Mouse (Mus musculus) G1E (cell line): ENCODE measurements around the gene Acaca. TPM values are rescaled to one million over a fixed set of nuclear protein-coding genes. Genes with fewer than 3 reads are reported as not detected.

Source experiments
- ATAC-seq: 2 replicates; pipeline ENCODE4 v1.8.0; 2016; ENCODE audit warnings: mild to moderate bottlenecking; ENCODE audit not compliant: insufficient number of reproducible peaks, poor library complexity, low FRiP score, severe bottlenecking; ENCODE audit errors: extremely low read depth
- DNase-seq: peaks from one replicate; pipeline ENCODE4 v3.0.0; 2012; ENCODE audit warnings: low spot score
- H3K27me3 ChIP-seq: 2 replicates; pipeline ENCODE4 v1.6.1; 2012; ENCODE audit warnings: mild to moderate bottlenecking, low read length, inconsistent platforms; ENCODE audit not compliant: insufficient read depth
- H3K36me3 ChIP-seq: replicated peaks from 2 replicates; pipeline ENCODE3; 2012; ENCODE audit warnings: mild to moderate bottlenecking, inconsistent platforms
- H3K4me1 ChIP-seq: 2 replicates; pipeline ENCODE4 v1.6.1; 2012; ENCODE audit warnings: low read depth, low read length, inconsistent platforms, mixed read lengths; ENCODE audit not compliant: insufficient read depth
- H3K4me3 ChIP-seq: 2 replicates; pipeline ENCODE4 v1.5.1; 2012; ENCODE audit warnings: low read depth, mild to moderate bottlenecking, inconsistent platforms, low read length, moderate library complexity, mixed read lengths
- H3K9me3 ChIP-seq: replicated peaks from 2 replicates; pipeline ENCODE4 v1.6.1; 2012; ENCODE audit warnings: inconsistent platforms
- CTCF ChIP-seq: IDR thresholded peaks from 2 replicates; pipeline ENCODE4 v1.5.1; 2012; ENCODE audit warnings: low read depth, low read length, inconsistent platforms, mixed read lengths
- GATA1 ChIP-seq: IDR thresholded peaks from 2 replicates; pipeline ENCODE4 v1.6.1; 2012; ENCODE audit warnings: borderline replicate concordance, low read length, inconsistent platforms, mixed read lengths
- GATA2 ChIP-seq: IDR thresholded peaks from 2 replicates; pipeline ENCODE4 v1.6.1; 2012; ENCODE audit warnings: low read depth, low read length, inconsistent platforms, borderline replicate concordance
- POLR2AphosphoS5 ChIP-seq: IDR thresholded peaks from 2 replicates; pipeline ENCODE4 v1.6.1; 2012; ENCODE audit warnings: low read depth, low read length, inconsistent platforms; ENCODE audit not compliant: insufficient replicate concordance
- TAL1 ChIP-seq: conservative IDR thresholded peaks from 2 replicates; pipeline ENCODE4 v1.6.1; 2012; ENCODE audit warnings: low read depth, low read length, inconsistent platforms, mixed read lengths
- polyA plus RNA-seq: library from polyadenylated mRNA; stranded (reverse); fragments of >175 nt; gene quantifications from 2 replicates; pipeline ENCODE4 v1.2.3, GENCODE M21; 2012
- total RNA-seq, 2 experiments: library from RNA; stranded (forward) in 1 of 2; stranded (reverse) in 1 of 2; fragments of 200-1000 nt in 1 of 2; fragments of >200 nt in 1 of 2; fragmentation: Nextera tagmentation in 1 of 2; gene quantifications; 2 replicates each; pipeline ENCODE4 v1.2.3; 2014 to 2017

The Acaca gene
- total and polyA plus RNA-seq, 3 experiments = 19.3 to 45.3 (median 37.2) TPM

DNA sequence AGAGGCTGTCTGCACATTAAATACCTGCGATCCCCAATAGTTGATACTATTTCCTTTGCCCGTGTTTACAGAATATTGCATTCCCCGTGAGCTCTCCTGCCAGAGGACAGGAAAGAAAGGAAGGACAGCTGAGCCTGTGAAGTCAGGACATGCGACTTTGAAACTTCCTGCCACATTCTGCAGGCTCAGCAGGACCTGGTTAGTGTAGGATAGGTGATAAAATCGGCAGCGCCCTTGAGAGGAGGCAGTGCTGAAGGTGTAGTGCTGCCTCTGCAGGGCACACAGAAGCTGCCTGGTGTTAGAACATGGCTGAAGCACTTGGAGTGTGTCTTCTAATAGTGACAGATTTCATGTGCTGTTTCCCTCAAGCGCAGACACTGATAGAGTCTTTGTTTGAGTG is 264.1 kb downstream of the Acaca start:
- ATAC-seq (no peak), DNase-seq (no peak)
- H3K9me3 ChIP-seq = no peaks in the 10 kb centered on the region
- TF ChIP-seq GATA1 = no peak
- TF ChIP-seq CTCF = no peak
- no peak for TF ChIP-seq POLR2AphosphoS5
- TF ChIP-seq GATA2 = no peak
- TF ChIP-seq TAL1 = no peak
- peaks cover 94% of the 10 kb centered on the region for H3K36me3 ChIP-seq
- H3K27me3 ChIP-seq = no peaks in the 10 kb centered on the region
- H3K4me3 ChIP-seq = no peak overlapping the region
- H3K4me1 ChIP-seq = peaks cover 5% of the 10 kb centered on the region

DNA sequence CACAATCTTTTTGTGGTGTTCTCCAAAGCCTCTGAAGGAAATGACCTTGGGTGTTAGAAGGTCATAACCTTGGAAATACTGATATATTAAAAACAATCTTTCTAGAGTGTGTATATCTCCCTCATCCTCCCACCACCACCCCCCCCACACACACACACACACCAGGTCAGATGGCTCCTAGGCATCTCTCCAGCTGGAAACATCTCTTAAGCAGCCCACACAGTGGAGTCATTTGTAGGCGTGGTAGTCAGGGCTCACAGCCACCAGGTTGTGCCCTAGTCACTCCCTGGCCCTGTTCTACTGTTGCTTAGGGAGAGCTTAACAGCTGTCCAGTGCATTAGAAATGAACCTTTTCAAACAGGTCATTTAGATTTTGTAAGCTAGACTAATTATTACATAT is 265.5 kb downstream of the Acaca start:
- TF ChIP-seq CTCF = no peak
- no peak for TF ChIP-seq TAL1
- TF ChIP-seq POLR2AphosphoS5 = no peak
- no peak for TF ChIP-seq GATA2
- TF ChIP-seq GATA1 = no peak
- peaks cover 91% of the 10 kb centered on the region for H3K36me3 ChIP-seq
- H3K9me3 ChIP-seq = no peaks in the 10 kb centered on the region
- DNase-seq (no peak), ATAC-seq (no peak)
- peaks cover 5% of the 10 kb centered on the region for H3K4me1 ChIP-seq
- no peak overlapping the region for H3K4me3 ChIP-seq
- no peaks in the 10 kb centered on the region for H3K27me3 ChIP-seq

DNA sequence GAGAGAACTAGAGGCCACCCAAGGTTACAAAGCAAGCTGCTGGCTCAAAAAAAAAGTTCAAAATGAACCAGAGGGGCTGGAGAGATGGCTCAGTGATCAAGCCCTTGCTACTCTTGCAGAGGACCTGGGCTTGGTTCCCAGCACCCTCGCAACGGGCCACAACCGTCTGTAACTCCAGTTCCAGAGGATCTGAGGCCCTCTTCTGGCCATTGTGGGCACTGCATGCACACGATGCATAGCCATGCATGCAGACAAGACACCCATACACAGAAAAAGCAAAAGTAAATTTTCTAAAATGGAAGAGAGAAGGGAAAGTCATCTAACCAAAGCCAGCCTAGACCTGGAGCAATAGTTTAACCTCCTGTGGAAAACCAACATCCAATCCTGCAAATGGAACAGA is 277.3 kb downstream of the Acaca start:
- Histone ChIP-seq H3K4me3 (no peak overlapping the region), H3K9me3 (peaks cover 4% of the 10 kb centered on the region), H3K36me3 (peaks cover 29% of the 10 kb centered on the region), H3K27me3 (no peaks in the 10 kb centered on the region), H3K4me1 (peaks cover 18% of the 10 kb centered on the region)
- ATAC-seq = no peak
- DNase-seq = no peak
- no peak for TF ChIP-seq CTCF
- TF ChIP-seq GATA1 = no peak
- no peak for TF ChIP-seq POLR2AphosphoS5
- TF ChIP-seq GATA2 = no peak
- TF ChIP-seq TAL1 = no peak

DNA sequence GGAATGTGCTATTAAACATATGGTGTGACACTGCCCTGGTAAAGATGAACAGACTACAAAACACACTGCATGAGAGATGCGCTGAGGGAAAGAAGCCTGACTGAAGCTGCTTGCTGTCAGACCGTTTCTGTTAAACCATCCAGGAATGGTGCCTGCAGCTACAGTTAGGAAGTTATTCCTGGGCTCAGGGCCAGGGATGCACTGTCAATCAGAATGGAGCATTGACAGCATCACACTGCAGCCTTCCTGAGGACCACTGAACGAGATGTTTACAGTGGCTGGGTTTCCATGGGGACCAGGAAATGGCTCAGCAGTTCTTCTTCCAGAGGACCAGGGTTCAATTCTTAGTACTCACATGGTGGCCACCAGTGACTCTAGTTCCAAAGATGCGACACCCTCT is 280.9 kb downstream of the Acaca start:
- DNase-seq = no peak
- Histone ChIP-seq H3K4me1 (peaks cover 53% of the 10 kb centered on the region), H3K9me3 (peaks cover 4% of the 10 kb centered on the region), H3K36me3 (peaks cover 3% of the 10 kb centered on the region), H3K4me3 (no peak overlapping the region), H3K27me3 (no peaks in the 10 kb centered on the region)
- TF ChIP-seq TAL1 (no peak), CTCF (no peak), GATA1 (no peak), POLR2AphosphoS5 (no peak), GATA2 (no peak)
- no peak for ATAC-seq

DNA sequence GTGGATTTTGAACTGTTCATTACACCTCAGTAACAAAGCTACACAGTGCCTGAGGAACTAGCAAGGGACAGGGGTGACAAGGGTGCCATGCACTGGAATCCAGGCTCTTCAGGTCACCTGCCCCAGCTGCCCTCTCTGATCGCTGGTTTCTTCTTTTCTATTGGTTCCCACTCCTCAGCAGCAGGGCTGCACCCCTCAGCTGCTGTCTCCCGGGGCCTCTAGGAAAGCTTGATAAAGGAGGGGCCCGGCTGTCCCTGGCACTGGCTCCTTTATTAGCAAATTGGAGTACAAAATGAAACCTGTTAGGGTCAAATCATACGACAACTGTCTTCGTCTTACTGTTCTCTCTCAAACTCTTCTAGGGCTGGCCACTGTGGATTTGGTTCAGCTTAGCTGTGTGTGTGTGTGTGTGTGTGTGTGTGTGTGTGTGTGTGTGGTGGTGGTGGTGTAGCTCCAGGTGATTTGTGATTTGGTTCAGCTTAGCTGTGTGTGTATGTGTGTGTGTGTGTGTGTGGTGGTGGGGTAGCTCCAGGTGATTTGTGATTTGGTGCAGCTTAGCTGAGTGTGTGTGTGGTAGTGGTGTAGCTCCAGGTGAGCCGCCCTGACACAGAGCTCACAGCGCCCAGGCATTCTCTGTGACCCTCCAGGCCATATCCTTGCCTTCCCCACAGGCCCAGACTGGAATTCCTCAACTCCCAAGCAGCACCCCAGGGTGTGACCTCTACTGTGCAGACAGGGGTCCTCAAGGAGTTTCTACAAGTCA is 281.6 kb downstream of the Acaca start:
- ATAC-seq = no peak

DNA sequence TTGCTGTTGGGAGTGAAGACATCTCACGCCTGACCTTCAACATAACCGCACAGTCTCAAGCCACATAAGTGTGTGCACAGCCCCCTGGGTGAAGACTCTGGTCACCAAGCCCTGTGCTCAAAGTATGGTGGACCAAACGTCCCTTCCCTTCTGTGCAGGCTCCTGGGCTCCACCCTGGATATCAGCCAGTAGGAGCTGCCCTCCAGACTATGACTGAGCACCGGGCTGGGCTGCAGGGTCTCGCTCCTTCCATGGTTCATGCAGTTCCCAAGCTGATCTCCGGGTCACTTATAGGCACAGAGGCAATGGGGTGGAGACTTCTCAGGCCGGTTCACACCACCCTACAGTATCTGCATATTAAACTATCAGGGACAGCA is 282.2 kb downstream of the Acaca start:
- TF ChIP-seq CTCF (no peak), GATA2 (no peak)
- Histone ChIP-seq H3K9me3 (peaks cover 2% of the 10 kb centered on the region), H3K4me1 (peaks cover 65% of the 10 kb centered on the region), H3K4me3 (no peak overlapping the region; the same call in 1 of the 2 replicates), H3K27me3 (no peaks in the 10 kb centered on the region), H3K36me3 (no peaks in the 10 kb centered on the region)
- DNase-seq (no peak), ATAC-seq (no peak)

More for the DNA sequence above, 281.6 kb downstream of the Acaca start:
- H3K4me3 ChIP-seq = no peak overlapping the region; the same call in 1 of the 2 replicates
- H3K27me3 ChIP-seq = no peaks in the 10 kb centered on the region
- H3K36me3 ChIP-seq = no peaks in the 10 kb centered on the region
- DNase-seq = no peak
- H3K4me1 ChIP-seq = peaks cover 60% of the 10 kb centered on the region
- H3K9me3 ChIP-seq = peaks cover 4% of the 10 kb centered on the region
- no peak for TF ChIP-seq GATA2
- TF ChIP-seq TAL1 = no peak
- TF ChIP-seq GATA1 = no peak
- TF ChIP-seq POLR2AphosphoS5 = no peak
- TF ChIP-seq CTCF = no peak
